Mouse (Mus musculus): ENCODE data around the gene Dcaf1. TPM values are rescaled to one million over a fixed set of nuclear protein-coding genes. Genes with fewer than 3 reads are reported as not detected.

The Dcaf1 gene
- total and polyA plus RNA-seq, 3 experiments = 56.3 to 131 (median 58.7) TPM

Other genes starting within 250 kb of the Dcaf1 start
- not detected in 2 replicates for gene Iqcf6, start 195.3 kb upstream of the Dcaf1 start, total RNA-seq (2012; rRNA removed)
- not detected for gene Iqcf6, start 195.3 kb upstream of the Dcaf1 start, polyA plus RNA-seq (2012; ENCODE audit: insufficient read depth in 1 of 2, insufficient read length in 2 of 2, low read depth in 1 of 2, low replicate concordance in 2 of 2, missing spikeins in 1 of 2)
- gene Grm2, start 165.8 kb upstream of the Dcaf1 start, total RNA-seq (2012; rRNA removed) = not detected in 2 replicates
- not detected for gene Grm2, start 165.8 kb upstream of the Dcaf1 start, polyA plus RNA-seq (2012; ENCODE audit: insufficient read depth in 1 of 2, insufficient read length in 2 of 2, low read depth in 1 of 2, low replicate concordance in 2 of 2, missing spikeins in 1 of 2)
- gene Tex264, start 135.9 kb upstream of the Dcaf1 start, total RNA-seq (2012; rRNA removed) = 46.3 and 47.1 TPM in 2 replicates
- 10 to 100 TPM in 1 of 2 experiments, not detected in 1; 87.6 TPM for gene Tex264, start 135.9 kb upstream of the Dcaf1 start, polyA plus RNA-seq (2012; ENCODE audit: insufficient read depth in 1 of 2, insufficient read length in 2 of 2, low read depth in 1 of 2, low replicate concordance in 2 of 2, missing spikeins in 1 of 2)
- 11.9 and 13.3 TPM in 2 replicates for gene Rad54l2, start 32.7 kb upstream of the Dcaf1 start, total RNA-seq (2012; rRNA removed)
- 10 to 100 TPM; 15.5 to 27.2 TPM for gene Rad54l2, start 32.7 kb upstream of the Dcaf1 start, polyA plus RNA-seq (2012; ENCODE audit: insufficient read depth in 1 of 2, insufficient read length in 2 of 2, low read depth in 1 of 2, low replicate concordance in 2 of 2, missing spikeins in 1 of 2)
- 23.3 and 29.7 TPM in 2 replicates for gene Rbm15b, start 65.6 kb downstream of the Dcaf1 start, total RNA-seq (2012; rRNA removed)
- 10 to 100 TPM in 1 of 2 experiments, not detected in 1; 42.2 TPM for gene Rbm15b, start 65.6 kb downstream of the Dcaf1 start, polyA plus RNA-seq (2012; ENCODE audit: insufficient read depth in 1 of 2, insufficient read length in 2 of 2, low read depth in 1 of 2, low replicate concordance in 2 of 2, missing spikeins in 1 of 2)
- 209 and 316 TPM in 2 replicates for gene Manf, start 70.1 kb downstream of the Dcaf1 start, total RNA-seq (2012; rRNA removed)
- 100 to 1,000 TPM in 1 of 2 experiments, not detected in 1; 289 TPM for gene Manf, start 70.1 kb downstream of the Dcaf1 start, polyA plus RNA-seq (2012; ENCODE audit: insufficient read depth in 1 of 2, insufficient read length in 2 of 2, low read depth in 1 of 2, low replicate concordance in 2 of 2, missing spikeins in 1 of 2)

Data from MEL (cell line).